Mouse (Mus musculus): Measurements from ENCODE around the gene G6pc3. TPM values are rescaled to one million over a fixed set of nuclear protein-coding genes. Genes with fewer than 3 reads are reported as not detected.
A peak's percentile ranks its signal among the peaks of the same experiment; 100 is the strongest.

Gene G6pc3
- polyA plus RNA-seq, 1 experiment from 2014 or later, result 31.6 TPM

DNA sequence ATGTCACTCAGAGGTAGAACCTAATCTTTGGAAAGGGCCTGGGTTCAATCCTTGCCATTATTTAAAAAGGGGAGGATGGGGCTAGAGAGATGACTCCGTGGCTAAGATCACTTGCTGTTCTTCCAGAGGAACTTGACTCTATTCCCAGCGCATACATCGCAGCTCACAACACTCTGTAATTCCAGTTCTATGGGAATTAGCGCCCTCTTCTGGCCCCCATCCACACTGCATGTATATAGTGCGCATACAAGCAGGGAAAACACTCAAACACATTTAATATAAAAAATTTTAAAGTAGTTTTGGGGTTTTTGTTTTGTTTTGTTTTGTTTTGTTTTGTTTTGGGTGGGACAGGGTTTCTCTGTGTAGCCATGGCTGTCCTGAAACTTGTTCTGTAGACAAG lies 52.5 kb downstream of the G6pc3 start:
- no peak overlapping the region for H3K27ac ChIP-seq (replicated peaks; ENCODE audit: low read depth, low read length)
- no peak overlapping the region for H3K4me3 ChIP-seq (replicated peaks; ENCODE audit: low read depth, low read length)
- no peaks in the 10 kb centered on the region for H3K9me3 ChIP-seq (ENCODE audit: control insufficient read depth, low read length)
- H3K4me1 ChIP-seq (ENCODE audit: control insufficient read depth, insufficient read depth, low read length), result peaks cover 8% of the 10 kb centered on the region; the same call in 1 of the 2 replicates
- H3K9ac ChIP-seq (replicated peaks; ENCODE audit: low read length), result no peak overlapping the region
- ATAC-seq (ENCODE audit: low FRiP score, low TSS enrichment) (no peak), DNase-seq (no peak)
- no peaks in the 10 kb centered on the region for H3K27me3 ChIP-seq (ENCODE audit: control insufficient read depth, insufficient read depth, low read length)
- 52% methylated on average over 5 of the region's 5 CpGs for WGBS
- no peaks in the 10 kb centered on the region for H3K36me3 ChIP-seq (ENCODE audit: control insufficient read depth, insufficient read depth, low read length)
- no peak overlapping the region for H3K4me2 ChIP-seq (ENCODE audit: low read length)

Small RNAs within 50 kb of the gene (microRNA-seq; reads per million reads assigned to microRNA genes)
- 1.5 reads per million, percentile 3 among the genes with 10 or more reads in this experiment for gene Mir8101

Other genes starting within 250 kb of the G6pc3 start
- gene Sost, start 222.6 kb upstream of the G6pc3 start, polyA plus RNA-seq (2014; fragmentation: Nextera tagmentation; extraction: Ambion mirVana), result not detected in 2 replicates
- not detected in 2 replicates for gene Cfap97d1, start 205.3 kb upstream of the G6pc3 start, polyA plus RNA-seq (2014; fragmentation: Nextera tagmentation; extraction: Ambion mirVana)
- gene Dusp3, start 202.6 kb upstream of the G6pc3 start, polyA plus RNA-seq (2014; fragmentation: Nextera tagmentation; extraction: Ambion mirVana), result 16.5 and 17.2 TPM in 2 replicates
- gene Mpp3, start 161.2 kb upstream of the G6pc3 start, polyA plus RNA-seq (2014; fragmentation: Nextera tagmentation; extraction: Ambion mirVana), result 45.4 and 54.2 TPM in 2 replicates
- gene Cd300lg, start 148.1 kb upstream of the G6pc3 start, polyA plus RNA-seq (2014; fragmentation: Nextera tagmentation; extraction: Ambion mirVana), result 0.15 and 0.17 TPM in 2 replicates
- 22.5 and 23.9 TPM in 2 replicates for gene Mpp2, start 101.1 kb upstream of the G6pc3 start, polyA plus RNA-seq (2014; fragmentation: Nextera tagmentation; extraction: Ambion mirVana)
- not detected in 2 replicates for gene Ppy, start 88.3 kb upstream of the G6pc3 start, polyA plus RNA-seq (2014; fragmentation: Nextera tagmentation; extraction: Ambion mirVana)
- not detected in 2 replicates for gene Pyy, start 81.8 kb upstream of the G6pc3 start, polyA plus RNA-seq (2014; fragmentation: Nextera tagmentation; extraction: Ambion mirVana)
- gene Nags, start 44.1 kb upstream of the G6pc3 start, polyA plus RNA-seq (2014; fragmentation: Nextera tagmentation; extraction: Ambion mirVana), result 0.08 TPM in 1 of 2 replicates, not detected in the other
- gene Tmem101, start 33.2 kb upstream of the G6pc3 start, polyA plus RNA-seq (2014; fragmentation: Nextera tagmentation; extraction: Ambion mirVana), result 32.8 and 36.1 TPM in 2 replicates
- 76.0 and 80.9 TPM in 2 replicates for gene Lsm12, start 4.3 kb upstream of the G6pc3 start, polyA plus RNA-seq (2014; fragmentation: Nextera tagmentation; extraction: Ambion mirVana)
- 54.4 and 56.6 TPM in 2 replicates for gene Hdac5, start 40.5 kb downstream of the G6pc3 start, polyA plus RNA-seq (2014; fragmentation: Nextera tagmentation; extraction: Ambion mirVana)
- gene BC030867, start 59.3 kb downstream of the G6pc3 start, polyA plus RNA-seq (2014; fragmentation: Nextera tagmentation; extraction: Ambion mirVana), result 2.6 and 3.0 TPM in 2 replicates
- 0.12 TPM in 1 of 2 replicates, not detected in the other for gene Asb16, start 79.1 kb downstream of the G6pc3 start, polyA plus RNA-seq (2014; fragmentation: Nextera tagmentation; extraction: Ambion mirVana)
- gene Tmub2, start 95.3 kb downstream of the G6pc3 start, polyA plus RNA-seq (2014; fragmentation: Nextera tagmentation; extraction: Ambion mirVana), result 76.4 and 78.4 TPM in 2 replicates
- 38.5 and 42.4 TPM in 2 replicates for gene Atxn7l3, start 107.0 kb downstream of the G6pc3 start, polyA plus RNA-seq (2014; fragmentation: Nextera tagmentation; extraction: Ambion mirVana)
- gene Ubtf, start 130.1 kb downstream of the G6pc3 start, polyA plus RNA-seq (2014; fragmentation: Nextera tagmentation; extraction: Ambion mirVana), result 77.6 and 84.4 TPM in 2 replicates
- gene Slc4a1, start 176.6 kb downstream of the G6pc3 start, polyA plus RNA-seq (2014; fragmentation: Nextera tagmentation; extraction: Ambion mirVana), result 0.51 and 2.3 TPM in 2 replicates
- gene Rundc3a, start 203.8 kb downstream of the G6pc3 start, polyA plus RNA-seq (2014; fragmentation: Nextera tagmentation; extraction: Ambion mirVana), result 113 and 165 TPM in 2 replicates
- gene Slc25a39, start 218.3 kb downstream of the G6pc3 start, polyA plus RNA-seq (2014; fragmentation: Nextera tagmentation; extraction: Ambion mirVana), result 132 and 144 TPM in 2 replicates
- gene Grn, start 240.7 kb downstream of the G6pc3 start, polyA plus RNA-seq (2014; fragmentation: Nextera tagmentation; extraction: Ambion mirVana), result 33.1 and 45.5 TPM in 2 replicates